Mouse (Mus musculus): ENCODE measurements around the gene Slc22a18. TPM values are rescaled to one million over a fixed set of nuclear protein-coding genes. Genes with fewer than 3 reads are reported as not detected.

Gene Slc22a18
- polyA plus RNA-seq, 1 experiment = 249 TPM

DNA sequence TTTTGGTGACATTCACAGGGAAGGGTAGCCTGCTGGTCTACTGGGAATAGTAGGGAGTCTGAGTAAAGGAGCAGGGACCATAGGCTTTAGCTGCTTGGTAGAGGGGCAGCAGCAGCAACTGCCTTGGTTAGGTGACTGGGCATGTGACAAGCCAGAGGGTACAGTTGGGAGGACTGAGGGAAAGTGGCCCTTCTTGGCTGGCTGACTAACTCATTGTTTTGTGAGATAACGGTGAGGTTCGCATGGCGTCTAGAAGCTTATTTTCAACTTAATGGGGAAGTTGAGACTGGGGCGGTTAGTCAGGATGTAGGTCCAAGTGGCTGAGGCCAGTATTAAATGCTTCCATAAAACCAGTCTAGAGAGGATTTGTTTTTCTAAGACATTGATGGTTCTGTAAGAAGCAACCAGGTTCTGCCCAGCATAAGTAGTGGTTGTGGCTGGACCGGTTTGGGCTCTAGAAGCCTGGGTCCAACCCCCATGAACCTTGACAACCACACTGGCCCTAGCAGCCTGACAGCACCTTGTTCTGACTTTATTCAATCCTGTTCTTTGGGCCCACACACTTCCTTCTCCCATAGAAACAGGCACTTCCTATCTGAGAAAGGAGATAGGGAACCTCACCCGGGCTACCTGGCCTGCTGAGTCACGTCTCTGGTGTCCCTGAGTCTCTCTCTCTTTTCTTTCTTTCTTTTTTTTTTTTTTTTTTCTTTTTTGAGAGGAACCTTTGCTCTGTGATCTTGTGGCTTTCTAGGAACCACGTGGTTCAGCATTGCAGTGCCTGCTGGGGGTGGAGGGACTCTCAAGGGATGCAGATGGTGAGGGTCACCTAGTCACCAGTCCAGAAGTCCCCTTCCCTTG lies 21.8 kb downstream of the Slc22a18 start:
- no peak overlapping the region for H3K27ac ChIP-seq (ENCODE audit: insufficient read depth, low read depth, low read length)
- peaks cover 8% of the 10 kb centered on the region for H3K36me3 ChIP-seq (ENCODE audit: control insufficient read depth, insufficient read depth, low read length)
- 42% methylated on average over 8 of the region's 8 CpGs for WGBS
- no peak overlapping the region for H3K4me3 ChIP-seq (ENCODE audit: low read depth, low read length)
- TF ChIP-seq POLR2A (IDR thresholded peaks at IDR 0.05; ENCODE audit: low read depth, low read length) = no peak
- no peak for TF ChIP-seq CTCF (IDR thresholded peaks at IDR 0.05; ENCODE audit: extremely low read depth, insufficient read length, insufficient replicate concordance, low read depth, low read length)
- no peaks in the 10 kb centered on the region for H3K27me3 ChIP-seq (ENCODE audit: control insufficient read depth, insufficient read depth, low read length)
- peaks cover 18% of the 10 kb centered on the region for H3K4me1 ChIP-seq (ENCODE audit: control insufficient read depth, insufficient read depth, insufficient read length, low read length)

DNA sequence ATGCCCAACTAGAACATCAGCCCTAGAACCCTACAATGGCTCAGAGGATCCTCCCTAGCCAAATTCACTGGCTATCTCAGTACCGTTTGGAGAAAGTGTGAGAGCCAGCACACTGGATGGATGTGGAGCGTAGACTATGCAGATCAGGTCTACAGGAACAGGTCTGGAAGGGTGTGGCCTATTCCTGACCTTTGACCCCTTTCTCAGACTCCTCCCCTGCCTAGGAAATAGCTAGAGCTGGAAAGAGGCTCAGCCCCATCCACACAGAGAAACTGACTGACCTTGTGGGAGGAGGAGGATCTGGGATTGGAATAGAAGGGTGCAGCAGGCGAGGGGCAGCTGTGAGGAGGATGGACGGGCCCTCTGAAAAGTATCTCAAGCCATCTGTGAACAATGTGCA lies 25.0 kb downstream of the Slc22a18 start:
- WGBS = 53% methylated on average over 4 of the region's 4 CpGs
- no peak overlapping the region for H3K27ac ChIP-seq (ENCODE audit: insufficient read depth, low read depth, low read length)
- H3K4me1 ChIP-seq (ENCODE audit: control insufficient read depth, insufficient read depth, insufficient read length, low read length) = peaks cover 32% of the 10 kb centered on the region
- no peak overlapping the region for H3K4me3 ChIP-seq (ENCODE audit: low read depth, low read length)
- TF ChIP-seq POLR2A (IDR thresholded peaks at IDR 0.05; ENCODE audit: low read depth, low read length) = no peak
- no peak for TF ChIP-seq CTCF (IDR thresholded peaks at IDR 0.05; ENCODE audit: extremely low read depth, insufficient read length, insufficient replicate concordance, low read depth, low read length)
- no peaks in the 10 kb centered on the region for H3K36me3 ChIP-seq (ENCODE audit: control insufficient read depth, insufficient read depth, low read length)
- H3K27me3 ChIP-seq (ENCODE audit: control insufficient read depth, insufficient read depth, low read length) = peaks cover 6% of the 10 kb centered on the region; the same call in 1 of the 2 replicates

DNA sequence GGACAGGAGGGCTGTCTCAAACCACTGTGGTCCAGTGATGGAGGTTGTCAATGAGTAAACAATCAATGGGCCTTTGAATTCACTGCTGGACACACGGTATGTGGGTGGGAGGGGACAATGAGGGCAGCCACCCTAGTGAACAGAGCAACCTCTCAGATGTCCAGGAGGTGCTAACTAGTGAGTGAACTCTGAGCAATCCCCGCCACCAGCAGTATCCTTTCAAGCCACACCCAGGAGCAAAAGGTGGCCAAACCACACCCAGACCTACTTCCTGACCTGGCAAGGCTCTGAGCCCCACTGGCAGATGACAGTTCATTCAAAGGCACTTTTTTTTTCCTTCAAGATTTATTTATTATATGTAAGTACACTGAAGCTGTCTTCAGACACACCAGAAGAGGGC lies 27.4 kb downstream of the Slc22a18 start:
- peaks cover 29% of the 10 kb centered on the region for H3K4me1 ChIP-seq (ENCODE audit: control insufficient read depth, insufficient read depth, insufficient read length, low read length)
- no peak overlapping the region for H3K27ac ChIP-seq (ENCODE audit: insufficient read depth, low read depth, low read length)
- WGBS = 27% methylated on average over 2 of the region's 2 CpGs
- TF ChIP-seq CTCF (IDR thresholded peaks at IDR 0.05; ENCODE audit: extremely low read depth, insufficient read length, insufficient replicate concordance, low read depth, low read length) = no peak
- TF ChIP-seq POLR2A (IDR thresholded peaks at IDR 0.05; ENCODE audit: low read depth, low read length) = no peak
- H3K36me3 ChIP-seq (ENCODE audit: control insufficient read depth, insufficient read depth, low read length) = no peaks in the 10 kb centered on the region
- peaks cover 6% of the 10 kb centered on the region; the same call in 1 of the 2 replicates for H3K27me3 ChIP-seq (ENCODE audit: control insufficient read depth, insufficient read depth, low read length)
- no peak overlapping the region for H3K4me3 ChIP-seq (ENCODE audit: low read depth, low read length)

DNA sequence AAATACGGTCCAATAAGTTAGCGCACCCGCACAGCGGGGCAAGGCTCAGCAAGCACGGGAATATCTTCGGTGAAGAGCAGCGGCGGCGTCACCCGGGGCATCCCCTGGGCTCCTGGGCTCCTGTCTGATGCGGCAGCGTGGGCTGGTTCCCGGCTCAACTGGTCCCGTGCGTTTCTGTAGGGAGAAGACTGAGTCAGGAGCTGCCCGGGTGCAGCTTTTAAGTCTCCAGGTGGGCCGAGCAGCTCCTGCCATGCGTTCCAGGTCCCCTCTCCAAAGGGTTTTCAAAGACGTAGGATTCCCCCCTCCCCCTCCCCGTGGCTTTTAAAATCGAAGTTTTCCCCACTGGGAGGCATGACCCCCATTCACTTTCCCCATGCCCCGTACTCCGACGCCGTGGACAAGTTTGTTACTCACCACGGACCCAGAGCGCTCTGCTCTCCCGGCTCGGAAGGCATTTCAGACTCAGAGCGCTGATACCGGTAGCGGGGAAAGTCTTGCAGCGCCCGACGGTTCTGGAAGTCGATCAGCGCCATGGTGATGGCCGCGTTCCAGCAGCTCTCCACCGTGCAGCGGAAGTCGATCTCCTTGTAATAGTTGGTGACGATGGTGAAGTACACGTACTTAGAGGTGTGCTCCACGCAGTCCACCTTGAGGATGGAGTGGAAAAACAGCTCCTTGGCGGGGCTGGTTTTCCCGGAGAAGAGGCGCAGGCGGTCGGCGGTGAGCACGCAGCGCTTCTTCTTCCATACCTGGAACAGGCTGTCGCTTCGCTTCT lies 28.3 kb downstream of the Slc22a18 start:
- H3K4me1 ChIP-seq (ENCODE audit: control insufficient read depth, insufficient read depth, insufficient read length, low read length) = peaks cover 29% of the 10 kb centered on the region
- 1% methylated on average over 55 of the region's 55 CpGs for WGBS
- peak overlapping the region; percentile 64 for H3K4me3 ChIP-seq (ENCODE audit: low read depth, low read length)
- H3K27ac ChIP-seq (ENCODE audit: insufficient read depth, low read depth, low read length) = no peak overlapping the region
- peaks cover 6% of the 10 kb centered on the region; the same call in 1 of the 2 replicates for H3K27me3 ChIP-seq (ENCODE audit: control insufficient read depth, insufficient read depth, low read length)
- TF ChIP-seq CTCF (IDR thresholded peaks at IDR 0.05; ENCODE audit: extremely low read depth, insufficient read length, insufficient replicate concordance, low read depth, low read length) = no peak
- TF ChIP-seq POLR2A (IDR thresholded peaks at IDR 0.05; ENCODE audit: low read depth, low read length) = no peak
- no peaks in the 10 kb centered on the region for H3K36me3 ChIP-seq (ENCODE audit: control insufficient read depth, insufficient read depth, low read length)

DNA sequence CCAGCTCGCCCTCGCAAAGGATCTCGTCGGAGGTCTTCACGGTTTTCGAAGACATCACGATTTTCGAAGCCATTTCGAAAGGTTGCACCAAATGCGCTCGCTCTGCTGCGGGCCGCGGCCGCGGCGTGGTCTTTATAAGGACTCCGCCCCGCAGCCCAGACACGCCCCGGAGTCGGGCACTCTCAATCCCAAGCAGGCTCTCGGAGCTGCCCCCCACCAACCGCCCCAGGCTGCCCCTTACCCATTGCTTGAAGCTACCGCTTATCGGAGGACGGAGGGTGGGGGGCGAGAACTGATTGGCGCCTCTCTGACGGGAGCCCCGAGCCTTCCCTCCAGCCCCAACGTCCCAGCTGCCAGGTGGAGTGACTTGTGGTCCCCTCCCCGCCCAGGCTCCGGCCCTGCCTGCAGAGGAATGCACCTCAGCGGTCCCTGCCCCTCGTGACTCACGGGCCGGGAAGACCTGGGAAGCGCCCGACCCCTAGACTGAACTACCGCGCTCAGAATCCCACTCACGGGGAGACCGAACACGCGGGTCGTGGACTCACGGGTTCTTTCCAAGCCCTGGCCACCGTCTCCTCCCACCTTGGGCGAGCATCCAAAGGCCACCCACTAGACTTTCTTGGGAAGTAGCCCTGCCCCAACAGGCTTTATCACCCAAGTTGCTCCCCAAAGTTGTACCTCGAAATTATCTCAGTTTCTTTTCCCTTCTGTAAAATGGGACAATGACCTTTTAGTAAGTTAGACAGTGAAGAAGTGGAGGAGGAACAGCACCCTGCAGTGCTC lies 29.1 kb downstream of the Slc22a18 start, which contains the start of gene Phlda2:
Phlda2 (minus strand) TSS at position 733 of the 783 bp plus-strand sequence.
- no peak for TF ChIP-seq CTCF (IDR thresholded peaks at IDR 0.05; ENCODE audit: extremely low read depth, insufficient read length, insufficient replicate concordance, low read depth, low read length)
- TF ChIP-seq POLR2A (IDR thresholded peaks at IDR 0.05; ENCODE audit: low read depth, low read length) = no peak

DNA sequence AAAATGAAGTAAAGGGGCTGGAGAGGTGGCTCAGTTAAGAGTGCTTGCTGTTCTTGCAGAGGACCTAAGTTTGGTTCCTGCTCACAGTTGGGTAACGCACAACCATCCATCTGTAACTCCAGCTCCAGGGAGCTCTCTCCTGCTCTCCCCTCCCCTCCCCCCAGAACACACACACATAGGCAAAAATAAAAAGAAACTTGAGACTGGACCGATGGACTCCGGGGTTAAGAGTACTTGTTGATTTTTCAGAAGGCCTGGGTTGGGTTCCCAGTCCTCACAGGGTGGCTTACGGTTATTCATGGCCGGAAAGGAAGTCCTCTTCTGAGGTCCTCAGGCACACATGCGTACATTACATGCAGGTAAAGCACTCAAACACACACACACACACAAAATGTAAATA lies 30.4 kb downstream of the Slc22a18 start:
- H3K36me3 ChIP-seq (ENCODE audit: control insufficient read depth, insufficient read depth, low read length) = no peaks in the 10 kb centered on the region
- no peak overlapping the region for H3K4me3 ChIP-seq (ENCODE audit: low read depth, low read length)
- WGBS = 79% methylated on average over 6 of the region's 6 CpGs
- H3K27me3 ChIP-seq (ENCODE audit: control insufficient read depth, insufficient read depth, low read length) = peaks cover 6% of the 10 kb centered on the region; the same call in 1 of the 2 replicates
- H3K4me1 ChIP-seq (ENCODE audit: control insufficient read depth, insufficient read depth, insufficient read length, low read length) = peaks cover 16% of the 10 kb centered on the region
- H3K27ac ChIP-seq (ENCODE audit: insufficient read depth, low read depth, low read length) = no peak overlapping the region
- TF ChIP-seq CTCF (IDR thresholded peaks at IDR 0.05; ENCODE audit: extremely low read depth, insufficient read length, insufficient replicate concordance, low read depth, low read length) = no peak
- TF ChIP-seq POLR2A (IDR thresholded peaks at IDR 0.05; ENCODE audit: low read depth, low read length) = no peak

More for the DNA sequence above, 29.1 kb downstream of the Slc22a18 start, which contains the start of gene Phlda2:
- Histone ChIP-seq H3K36me3 (ENCODE audit: control insufficient read depth, insufficient read depth, low read length) (no peaks in the 10 kb centered on the region), H3K27me3 (ENCODE audit: control insufficient read depth, insufficient read depth, low read length) (peaks cover 6% of the 10 kb centered on the region; the same call in 1 of the 2 replicates), H3K4me3 (ENCODE audit: low read depth, low read length) (peak within 1 kb of the TSS; percentile 64), H3K4me1 (ENCODE audit: control insufficient read depth, insufficient read depth, insufficient read length, low read length) (peaks cover 28% of the 10 kb centered on the region), H3K27ac (ENCODE audit: insufficient read depth, low read depth, low read length) (no peak within 1 kb of the TSS)
- under 1% methylated on average over 51 of the region's 51 CpGs for WGBS
